Mouse (Mus musculus) heart, embryonic 11.5 days (tissue): ENCODE measurements around the gene E4f1. TPM values are rescaled to one million over a fixed set of nuclear protein-coding genes. Genes with fewer than 3 reads are reported as not detected.

ENCODE experiments used
- ATAC-seq: fragments of 200-750 bp; cut with Nextera tagmentation; replicated peaks from 2 replicates; pipeline ENCODE4 v1.8.0; 2017; ENCODE audit warnings: moderate library complexity; ENCODE audit not compliant: insufficient number of reproducible peaks, low FRiP score, low TSS enrichment
- H3K27ac ChIP-seq: fragments of 300-500 bp; sonication (generic); 2 replicates; pipeline ENCODE4 v1.5.1; 2014; ENCODE audit warnings: mild to moderate bottlenecking, low read depth, low read length
- H3K27me3 ChIP-seq: fragments of 300-500 bp; sonication (generic); 2 replicates; pipeline ENCODE4 v1.6.1; 2014; ENCODE audit warnings: mild to moderate bottlenecking, low read length, mixed read lengths; ENCODE audit not compliant: control insufficient read depth, insufficient read depth
- H3K36me3 ChIP-seq: fragments of 300-500 bp; sonication (generic); 2 replicates; pipeline ENCODE4 v1.6.1; 2014; ENCODE audit warnings: mild to moderate bottlenecking, low read length, moderate library complexity, mixed read lengths; ENCODE audit not compliant: control insufficient read depth, insufficient read depth
- H3K4me1 ChIP-seq: fragments of 300-500 bp; sonication (generic); 2 replicates; pipeline ENCODE4 v1.6.1; 2014; ENCODE audit warnings: low read length; ENCODE audit not compliant: control insufficient read depth, insufficient read depth
- H3K4me2 ChIP-seq: fragments of 300-500 bp; sonication (generic); 2 replicates; pipeline ENCODE4 v1.6.1; 2014; ENCODE audit warnings: mild to moderate bottlenecking, moderate library complexity
- H3K4me3 ChIP-seq: fragments of 300-500 bp; sonication (generic); 2 replicates; pipeline ENCODE4 v1.5.1; 2014; ENCODE audit warnings: low read depth, low read length
- H3K9ac ChIP-seq: fragments of 300-500 bp; sonication (generic); 2 replicates; pipeline ENCODE4 v1.6.1; 2014; ENCODE audit warnings: mild to moderate bottlenecking, low read depth, low read length, moderate library complexity
- H3K9me3 ChIP-seq: fragments of 300-500 bp; sonication (generic); replicated peaks from 2 replicates; pipeline ENCODE4 v1.6.1; 2016; ENCODE audit warnings: low read length; ENCODE audit not compliant: control insufficient read depth
- WGBS: fragments of 180-500 bp; shearing (Covaris S2); extraction: QIAGEN DNeasy Blood & Tissue Kit; methylation state at CpG from one replicate; pipeline ENCODE4 v1.1.7; 2014; ENCODE audit not compliant: insufficient replicate concordance; 5-methylcytosine and 5-hydroxymethylcytosine counted together
- polyA plus RNA-seq: library from polyadenylated mRNA; unstranded; fragments of >200 nt; fragmentation: Nextera tagmentation; extraction: Ambion mirVana; gene quantifications from 2 replicates; pipeline ENCODE4 v1.2.1, GENCODE M21; 2014

E4f1 gene
- polyA plus RNA-seq, 1 experiment from 2014 or later = 17.6 TPM

DNA sequence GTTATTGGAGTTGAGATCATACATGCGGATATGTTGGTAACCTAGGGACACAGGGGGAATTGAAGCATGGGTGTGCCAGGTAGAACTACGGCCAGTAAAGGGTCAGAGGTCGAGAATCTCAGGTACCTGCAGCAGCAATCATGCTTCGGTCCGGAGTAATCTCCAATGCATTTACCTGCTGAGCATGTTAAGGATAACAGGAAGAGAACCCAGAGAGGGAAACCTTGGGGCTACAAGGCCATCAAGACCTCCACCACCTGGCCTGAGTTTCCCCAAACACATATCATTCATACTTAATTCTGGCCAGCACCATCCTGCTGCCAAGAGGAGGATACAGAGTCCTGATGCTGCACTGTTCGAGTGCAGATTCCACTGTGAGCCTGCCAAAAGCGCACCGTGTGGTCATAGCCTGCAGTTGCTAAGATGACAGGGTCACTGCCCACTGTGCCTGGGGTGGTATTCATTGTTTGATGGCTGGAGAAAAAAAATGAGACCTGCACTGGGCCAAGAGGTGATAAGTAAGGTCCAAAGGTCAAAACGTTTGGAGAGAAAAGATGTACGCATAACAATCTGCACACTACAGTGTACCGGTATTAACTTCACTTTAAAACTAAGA lies 8.0 kb upstream of the E4f1 start:
- WGBS = 55% methylated on average over 11 of the region's 11 CpGs
- Histone ChIP-seq H3K4me3 (peak overlapping the region; percentile 74), H3K9ac (peak overlapping the region; percentile 87), H3K27ac (no peak overlapping the region; the same call in 1 of the 2 replicates), H3K4me2 (peak overlapping the region; percentile 72), H3K4me1 (peaks cover 15% of the 10 kb centered on the region; the same call in 1 of the 2 replicates), H3K36me3 (peaks cover 24% of the 10 kb centered on the region), H3K9me3 (no peaks in the 10 kb centered on the region), H3K27me3 (no peaks in the 10 kb centered on the region)
- no peak for ATAC-seq

DNA sequence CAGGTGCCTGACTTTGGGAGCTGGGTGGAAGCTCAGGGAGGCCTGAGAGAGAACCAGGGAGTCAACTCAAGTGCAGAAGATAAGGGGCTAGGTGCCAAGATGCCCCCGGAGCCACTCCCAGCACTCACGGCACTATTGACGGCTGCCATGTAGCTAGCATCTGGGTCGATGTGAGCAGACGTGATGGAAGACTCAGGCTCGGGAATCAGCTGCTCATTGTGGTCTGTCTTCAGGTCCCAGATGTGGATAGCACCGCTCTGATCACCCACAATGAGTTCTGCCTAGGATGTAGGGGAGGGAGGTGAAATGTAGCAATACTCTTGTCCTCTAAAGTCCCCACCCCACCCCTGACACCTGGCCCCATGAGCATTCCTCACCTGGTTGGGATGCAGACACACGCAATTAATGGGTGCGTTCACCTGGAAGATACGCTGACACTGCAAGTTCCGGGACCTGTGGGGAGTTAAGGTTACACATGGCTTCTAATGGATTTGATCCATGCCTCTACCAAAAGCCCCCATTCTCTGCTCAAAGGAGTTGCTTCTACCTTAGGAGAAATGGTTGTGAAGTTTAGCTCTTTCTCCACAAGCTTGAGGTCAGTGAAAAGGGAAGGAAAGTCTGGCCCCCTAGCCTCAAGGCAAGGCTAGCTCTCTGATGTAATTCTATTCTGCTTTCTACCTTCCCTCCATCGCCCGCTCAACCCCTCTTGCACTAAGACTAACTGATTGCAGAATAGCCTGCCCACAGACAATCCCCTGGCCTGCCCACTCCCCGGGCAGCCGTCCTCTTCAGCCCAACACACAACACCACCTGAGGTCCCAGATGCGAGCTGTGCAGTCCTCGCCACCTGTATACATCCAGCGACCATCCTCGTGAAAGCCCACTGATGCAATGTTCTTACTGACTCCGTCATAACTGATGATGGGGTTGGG lies 7.2 kb upstream of the E4f1 start:
- Histone ChIP-seq H3K4me1 (peaks cover 22% of the 10 kb centered on the region), H3K27ac (no peak overlapping the region), H3K27me3 (no peaks in the 10 kb centered on the region), H3K4me2 (peak overlapping the region; percentile 72; the same call in 1 of the 2 replicates), H3K4me3 (peak overlapping the region; percentile 74), H3K36me3 (peaks cover 24% of the 10 kb centered on the region), H3K9ac (peak overlapping the region; percentile 87), H3K9me3 (no peaks in the 10 kb centered on the region)
- no peak for ATAC-seq
- 92% methylated on average over 20 of the region's 20 CpGs for WGBS

DNA sequence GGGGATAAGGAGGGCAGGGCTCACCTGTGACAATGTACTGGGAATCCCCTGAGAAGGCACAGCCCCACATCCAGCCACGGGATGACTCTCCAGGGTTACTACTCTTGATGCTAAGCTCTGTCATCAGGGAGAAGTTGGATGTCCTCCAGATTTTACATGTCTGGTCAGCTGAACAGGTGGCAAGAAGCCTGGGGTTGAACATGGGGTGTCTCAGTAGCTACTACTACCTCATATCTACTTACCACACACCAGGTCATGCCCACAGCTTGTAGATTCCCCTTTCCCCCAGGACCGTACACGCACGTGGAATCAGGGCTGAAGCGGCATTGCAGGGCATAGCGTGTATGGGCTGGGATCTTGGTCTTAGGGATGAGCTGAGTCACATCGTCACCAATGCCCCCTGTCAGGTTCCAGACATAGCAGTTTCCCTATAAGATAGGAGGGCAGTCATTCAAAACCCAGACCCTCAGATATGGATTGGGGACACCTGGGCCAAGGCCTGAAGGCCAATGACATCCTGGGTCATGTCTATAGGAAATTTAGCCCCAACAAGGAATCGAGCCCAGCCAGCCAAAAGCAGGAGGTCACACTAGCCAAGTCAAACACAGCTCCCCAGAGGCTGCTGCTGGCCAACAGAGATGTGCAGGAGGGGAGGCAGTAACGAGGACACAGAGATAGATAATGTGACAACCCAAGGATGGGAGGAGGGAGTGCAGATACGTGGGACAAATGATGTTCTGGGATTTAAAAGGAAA lies 6.1 kb upstream of the E4f1 start:
- no peaks in the 10 kb centered on the region for H3K9me3 ChIP-seq
- no peaks in the 10 kb centered on the region for H3K27me3 ChIP-seq
- no peak overlapping the region for H3K4me2 ChIP-seq
- H3K4me3 ChIP-seq = no peak overlapping the region
- H3K4me1 ChIP-seq = peaks cover 32% of the 10 kb centered on the region
- no peak for ATAC-seq
- 91% methylated on average over 10 of the region's 10 CpGs for WGBS
- no peak overlapping the region for H3K27ac ChIP-seq
- H3K36me3 ChIP-seq = peaks cover 24% of the 10 kb centered on the region
- H3K9ac ChIP-seq = no peak overlapping the region

DNA sequence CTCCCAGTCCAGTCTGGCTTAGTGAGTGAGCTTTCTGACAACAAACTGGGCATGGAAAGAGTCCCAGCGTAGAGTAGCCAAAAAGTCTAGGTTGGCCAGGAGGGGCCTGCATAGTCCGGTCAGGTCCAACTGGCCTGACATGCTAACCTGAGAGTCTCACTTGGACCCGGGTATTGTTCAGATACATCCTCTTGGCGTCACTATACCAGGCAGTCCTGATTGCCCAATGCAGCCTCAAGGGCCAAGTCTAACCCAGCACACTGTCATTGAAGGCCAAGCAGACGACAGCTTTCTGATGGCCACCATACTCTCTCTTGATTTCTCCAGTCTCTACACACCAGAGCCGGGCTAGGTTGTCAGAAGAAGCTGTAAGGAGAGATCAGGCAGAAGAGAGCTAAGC lies 5.5 kb upstream of the E4f1 start:
- H3K9me3 ChIP-seq = no peaks in the 10 kb centered on the region
- H3K4me1 ChIP-seq = peaks cover 32% of the 10 kb centered on the region
- no peak overlapping the region for H3K27ac ChIP-seq
- H3K4me2 ChIP-seq = no peak overlapping the region
- no peak overlapping the region for H3K9ac ChIP-seq
- no peak for ATAC-seq
- peaks cover 24% of the 10 kb centered on the region for H3K36me3 ChIP-seq
- 88% methylated on average over 6 of the region's 6 CpGs for WGBS
- H3K27me3 ChIP-seq = no peaks in the 10 kb centered on the region
- no peak overlapping the region for H3K4me3 ChIP-seq

DNA sequence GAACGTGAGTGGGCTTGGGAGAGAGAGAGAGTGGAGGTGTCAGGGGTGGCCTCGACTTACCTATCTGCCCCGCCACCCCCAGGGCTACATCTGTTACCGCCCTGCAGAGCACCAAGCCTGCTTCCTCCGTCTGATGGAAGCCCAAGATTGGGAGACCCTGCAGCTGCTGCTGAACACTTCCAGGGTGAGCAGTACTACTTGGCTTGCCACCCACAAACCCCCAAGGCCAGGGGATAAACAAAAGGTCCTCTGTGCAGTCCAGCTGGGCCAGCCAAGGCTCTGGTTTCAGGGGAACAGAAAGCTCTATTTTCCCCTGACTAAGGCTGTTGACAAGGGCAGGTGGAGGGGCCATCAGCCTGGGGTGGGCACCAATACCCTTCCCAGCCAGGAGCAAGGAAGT lies 4.4 kb upstream of the E4f1 start:
- 72% methylated on average over 5 of the region's 5 CpGs for WGBS
- Histone ChIP-seq H3K36me3 (peaks cover 24% of the 10 kb centered on the region), H3K4me3 (no peak overlapping the region), H3K27ac (no peak overlapping the region), H3K9me3 (no peaks in the 10 kb centered on the region), H3K27me3 (no peaks in the 10 kb centered on the region), H3K4me2 (no peak overlapping the region), H3K4me1 (peaks cover 32% of the 10 kb centered on the region), H3K9ac (no peak overlapping the region)
- no peak for ATAC-seq

DNA sequence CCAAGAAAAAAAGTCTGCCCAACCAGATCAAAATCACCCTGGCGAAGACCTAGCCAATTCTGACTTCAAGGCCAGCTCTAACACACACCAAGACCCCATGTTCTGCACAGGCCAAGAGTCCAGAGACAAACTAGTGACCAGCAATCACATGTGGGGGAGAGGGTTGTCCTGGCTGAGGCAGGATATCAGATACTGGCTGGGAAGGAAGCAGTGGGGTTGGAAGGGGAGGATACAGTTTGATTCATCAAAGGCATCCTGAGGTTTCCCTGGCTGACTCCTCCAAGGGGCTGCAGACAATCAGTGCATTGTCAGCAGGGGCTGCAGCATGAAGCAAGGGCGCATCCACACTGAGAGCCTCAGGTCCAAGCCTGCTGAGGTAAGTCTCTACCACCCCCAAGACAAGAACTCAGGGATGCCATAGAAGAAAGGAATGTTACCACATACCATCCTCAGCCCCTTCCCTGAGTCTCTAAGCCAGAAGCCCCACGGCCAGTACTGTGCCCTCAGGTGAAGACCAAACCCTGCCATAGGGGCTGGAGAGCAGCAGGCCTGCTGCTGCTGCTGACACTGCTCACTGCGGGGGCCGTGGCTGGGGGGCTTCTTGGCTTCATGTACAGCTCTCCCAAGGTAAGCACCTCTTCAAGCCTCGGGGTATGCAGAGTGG lies 3.6 kb upstream of the E4f1 start, which contains the start of gene Bricd5:
TSS of gene Bricd5 (plus strand) at position 273 of the 664 bp plus-strand sequence.
- H3K4me3 ChIP-seq = no peak within 1 kb of the TSS
- 0 out of 2 replicates have a peak within 1 kb of the TSS, but pooled peaks have one; percentile 10 for H3K9ac ChIP-seq
- peaks cover 24% of the 10 kb centered on the region for H3K36me3 ChIP-seq
- no peaks in the 10 kb centered on the region for H3K27me3 ChIP-seq
- H3K27ac ChIP-seq = no peak within 1 kb of the TSS
- H3K9me3 ChIP-seq = no peaks in the 10 kb centered on the region
- peak within 1 kb of the TSS; percentile 98 for H3K4me2 ChIP-seq
- H3K4me1 ChIP-seq = peaks cover 32% of the 10 kb centered on the region
- no peak for ATAC-seq
- WGBS = 73% methylated on average over 6 of the region's 6 CpGs

DNA sequence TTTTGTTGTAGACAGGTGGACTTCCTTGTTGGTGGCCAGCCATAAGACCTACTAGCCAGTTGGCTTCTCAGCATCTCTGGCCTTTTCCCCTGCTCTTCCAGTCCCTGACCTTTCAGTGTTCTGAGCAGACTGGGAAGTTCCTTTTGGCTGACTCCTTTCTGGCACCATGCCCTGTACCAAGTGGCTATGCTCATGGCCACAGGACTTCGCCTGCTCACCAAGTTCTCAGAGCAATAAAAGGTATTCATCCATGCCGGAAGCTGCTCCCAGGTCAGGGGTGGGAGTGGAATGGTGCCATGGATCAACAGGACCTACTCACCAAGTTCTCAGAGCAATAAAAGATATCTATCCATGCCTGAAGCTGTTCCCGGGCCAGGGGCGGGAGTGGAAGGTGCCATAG lies 2.4 kb upstream of the E4f1 start:
- Histone ChIP-seq H3K4me1 (peaks cover 25% of the 10 kb centered on the region), H3K36me3 (peaks cover 24% of the 10 kb centered on the region), H3K9me3 (no peaks in the 10 kb centered on the region), H3K4me2 (peak overlapping the region; percentile 98), H3K27me3 (no peaks in the 10 kb centered on the region), H3K27ac (no peak overlapping the region), H3K4me3 (peak overlapping the region; percentile 91; the same call in 1 of the 2 replicates), H3K9ac (peak overlapping the region; percentile 93; the same call in 1 of the 2 replicates)
- 82% methylated on average over 4 of the region's 4 CpGs for WGBS
- no peak for ATAC-seq
